Mouse (Mus musculus) heart, embryonic 14.5 days (tissue): ENCODE data around the gene Coro1b. TPM values are rescaled to one million over a fixed set of nuclear protein-coding genes. Genes with fewer than 3 reads are reported as not detected.

Experiments
- ATAC-seq: fragments of 200-750 bp; cut with Nextera tagmentation; 2 replicates; pipeline ENCODE4 v1.8.0; 2017; ENCODE audit warnings: low read depth, moderate TSS enrichment; ENCODE audit not compliant: insufficient number of reproducible peaks, insufficient read depth, low FRiP score
- H3K27ac ChIP-seq, 2 experiments: fragments of 200-500 bp in 1 of 2; fragments of 300-500 bp in 1 of 2; sonication (generic) in 1 of 2; replicated peaks in 1 of 2; 2 replicates each; pipeline ENCODE4 v1.5.1; 2012 to 2014; ENCODE audit warnings: low read depth in 2 of 2, low read length in 2 of 2, control low read depth in 1 of 2, mild to moderate bottlenecking in 1 of 2, mixed read lengths in 1 of 2; ENCODE audit not compliant: control insufficient read depth in 1 of 2, insufficient read depth in 1 of 2
- H3K27me3 ChIP-seq: fragments of 300-500 bp; sonication (generic); 2 replicates; pipeline ENCODE4 v1.6.1; 2014; ENCODE audit warnings: mild to moderate bottlenecking, low read length, control low read depth; ENCODE audit not compliant: control insufficient read depth, insufficient read depth
- H3K36me3 ChIP-seq: fragments of 300-500 bp; sonication (generic); 2 replicates; pipeline ENCODE4 v1.6.1; 2014; ENCODE audit warnings: mild to moderate bottlenecking, control low read depth, low read length, mixed read lengths; ENCODE audit not compliant: control insufficient read depth, insufficient read depth
- H3K4me1 ChIP-seq, 2 experiments: fragments of 200-500 bp in 1 of 2; fragments of 300-500 bp in 1 of 2; sonication (generic) in 1 of 2; 2 replicates each; pipeline ENCODE4 v1.6.1; 2012 to 2014; ENCODE audit warnings: low read length in 2 of 2, control low read depth in 1 of 2, mixed read lengths in 1 of 2; ENCODE audit not compliant: control insufficient read depth in 2 of 2, insufficient read depth in 2 of 2
- H3K4me2 ChIP-seq: fragments of 300-500 bp; sonication (generic); 2 replicates; pipeline ENCODE4 v1.6.1; 2014; ENCODE audit warnings: mild to moderate bottlenecking, low read length
- H3K4me3 ChIP-seq, 2 experiments: fragments of 200-500 bp in 1 of 2; fragments of 300-500 bp in 1 of 2; sonication (generic) in 1 of 2; 2 replicates each; pipeline ENCODE4 v1.5.1; 2012 to 2014; ENCODE audit warnings: low read length in 2 of 2, mild to moderate bottlenecking in 2 of 2, control low read depth in 1 of 2, low read depth in 1 of 2, moderate library complexity in 1 of 2; ENCODE audit not compliant: control insufficient read depth in 1 of 2, insufficient read depth in 1 of 2
- H3K9ac ChIP-seq: fragments of 300-500 bp; sonication (generic); 2 replicates; pipeline ENCODE4 v1.6.1; 2014; ENCODE audit warnings: mild to moderate bottlenecking, low read length
- H3K9me3 ChIP-seq: fragments of 300-500 bp; sonication (generic); 2 replicates; pipeline ENCODE4 v1.6.1; 2016; ENCODE audit warnings: low read length, control low read depth; ENCODE audit not compliant: control insufficient read depth
- WGBS: fragments of 180-500 bp; shearing (Covaris S2); extraction: QIAGEN DNeasy Blood & Tissue Kit; methylation state at CpG from one replicate; pipeline ENCODE4 v1.1.7; 2014; 5-methylcytosine and 5-hydroxymethylcytosine counted together
- polyA plus RNA-seq: library from polyadenylated mRNA; unstranded; fragments of >200 nt; fragmentation: Nextera tagmentation; extraction: Ambion mirVana; gene quantifications from 2 replicates; pipeline ENCODE4 v1.2.1, GENCODE M21; 2014

Gene Coro1b
- polyA plus RNA-seq, 1 experiment from 2014 or later, result 122 TPM

GRCm38 (mm10) chr19:4194776-4195650 is 46.6 kb downstream of the Coro1b start:
- Histone ChIP-seq H3K9ac (no peak overlapping the region), H3K27me3 (no peaks in the 10 kb centered on the region), H3K4me1 (peaks cover 16 to 34% of the 10 kb centered on the region in 2 experiments), H3K27ac (no peak overlapping the region), H3K4me3 (no peak overlapping the region), H3K36me3 (peaks cover 66% of the 10 kb centered on the region), H3K4me2 (no peak overlapping the region), H3K9me3 (no peaks in the 10 kb centered on the region)
- ATAC-seq, result no peak
- WGBS, result 81% methylated on average over 12 of the region's 12 CpGs

GRCm38 (mm10) chr19:4196048-4196447 is 47.6 kb downstream of the Coro1b start:
- H3K36me3 ChIP-seq, result peaks cover 71% of the 10 kb centered on the region

GRCm38 (mm10) chr19:4196548-4196947 is 48.1 kb downstream of the Coro1b start:
- H3K36me3 ChIP-seq, result peaks cover 71% of the 10 kb centered on the region

More at GRCm38 (mm10) chr19:4196048-4196447, 47.6 kb downstream of the Coro1b start:
- Histone ChIP-seq H3K9ac (no peak overlapping the region), H3K27me3 (no peaks in the 10 kb centered on the region), H3K4me3 (no peak overlapping the region), H3K4me1 (peaks cover 21 to 40% of the 10 kb centered on the region in 2 experiments), H3K27ac (no peak overlapping the region), H3K4me2 (no peak overlapping the region), H3K9me3 (no peaks in the 10 kb centered on the region)
- no peak for ATAC-seq
- WGBS, result 61% methylated on average over 2 of the region's 2 CpGs

GRCm38 (mm10) chr19:4197180-4197579 is 48.8 kb downstream of the Coro1b start:
- H3K4me1 ChIP-seq, result peaks cover 20 to 36% of the 10 kb centered on the region in 2 experiments
- H3K27ac ChIP-seq, result no peak overlapping the region
- no peak overlapping the region for H3K4me3 ChIP-seq
- no peak overlapping the region for H3K9ac ChIP-seq
- H3K27me3 ChIP-seq, result no peaks in the 10 kb centered on the region
- H3K9me3 ChIP-seq, result no peaks in the 10 kb centered on the region
- WGBS, result 68% methylated on average over 3 of the region's 3 CpGs
- H3K36me3 ChIP-seq, result peaks cover 71% of the 10 kb centered on the region
- ATAC-seq, result no peak
- H3K4me2 ChIP-seq, result no peak overlapping the region

More at GRCm38 (mm10) chr19:4196548-4196947, 48.1 kb downstream of the Coro1b start:
- H3K9ac ChIP-seq, result no peak overlapping the region; the same call in 1 of the 2 replicates
- whole genome bisulfite sequencing, result 37% methylated on average over 5 of the region's 5 CpGs
- ATAC-seq, result no peak
- peaks cover 18 to 35% of the 10 kb centered on the region in 2 experiments for H3K4me1 ChIP-seq
- H3K27me3 ChIP-seq, result no peaks in the 10 kb centered on the region
- no peak overlapping the region for H3K4me3 ChIP-seq
- no peak overlapping the region for H3K27ac ChIP-seq
- H3K9me3 ChIP-seq, result no peaks in the 10 kb centered on the region
- no peak overlapping the region for H3K4me2 ChIP-seq

GRCm38 (mm10) chr19:4201291-4201909 is 53.0 kb downstream of the Coro1b start, which contains the start of gene Rad9a:
Gene Rad9a (minus strand): TSS chr19:4201662.
- peak within 1 kb of the TSS; percentile 88 for H3K9ac ChIP-seq
- under 1% methylated on average over 34 of the region's 34 CpGs for WGBS
- peak within 1 kb of the TSS; percentile 95 for H3K4me2 ChIP-seq
- H3K9me3 ChIP-seq, result no peaks in the 10 kb centered on the region
- H3K4me3 ChIP-seq, result peak within 1 kb of the TSS; percentile 74
- H3K36me3 ChIP-seq, result peaks cover 36% of the 10 kb centered on the region
- H3K27ac ChIP-seq, result peak within 1 kb of the TSS; percentile 46 to 70
- ATAC-seq, result peak; percentile 79
- H3K4me1 ChIP-seq, result peaks cover 14 to 22% of the 10 kb centered on the region in 2 experiments
- peaks cover 10% of the 10 kb centered on the region for H3K27me3 ChIP-seq

GRCm38 (mm10) chr19:4202149-4202548 is 53.7 kb downstream of the Coro1b start:
- H3K9me3 ChIP-seq, result no peaks in the 10 kb centered on the region
- H3K36me3 ChIP-seq, result peaks cover 28% of the 10 kb centered on the region
- H3K9ac ChIP-seq, result peak overlapping the region; percentile 88
- WGBS, result 25% methylated on average over 7 of the region's 7 CpGs
- peaks cover 14 to 17% of the 10 kb centered on the region in 2 experiments for H3K4me1 ChIP-seq
- peak overlapping the region; percentile 74 for H3K4me3 ChIP-seq
- no peak for ATAC-seq
- peak overlapping the region in 1 of 2 experiments; percentile 70; a peak in 2 of 4 replicates for H3K27ac ChIP-seq
- peaks cover 12% of the 10 kb centered on the region for H3K27me3 ChIP-seq
- peak overlapping the region; percentile 95 for H3K4me2 ChIP-seq

GRCm38 (mm10) chr19:4203148-4203547 is 54.7 kb downstream of the Coro1b start:
- H3K4me2 ChIP-seq, result no peak overlapping the region
- H3K36me3 ChIP-seq, result peaks cover 24% of the 10 kb centered on the region
- no peak overlapping the region for H3K4me3 ChIP-seq
- no peak overlapping the region for H3K27ac ChIP-seq
- H3K9ac ChIP-seq, result no peak overlapping the region
- H3K27me3 ChIP-seq, result peaks cover 16% of the 10 kb centered on the region
- WGBS, result 64% methylated on average over 3 of the region's 3 CpGs
- no peaks in the 10 kb centered on the region for H3K9me3 ChIP-seq
- H3K4me1 ChIP-seq, result peaks cover 14 to 17% of the 10 kb centered on the region in 2 experiments
- ATAC-seq, result no peak
